Mouse (Mus musculus): Measurements from ENCODE around the gene Nr1i2. TPM values are rescaled to one million over a fixed set of nuclear protein-coding genes. Genes with fewer than 3 reads are reported as not detected.

The Nr1i2 gene
- total and polyA plus RNA-seq, 3 experiments: not detected

DNA sequence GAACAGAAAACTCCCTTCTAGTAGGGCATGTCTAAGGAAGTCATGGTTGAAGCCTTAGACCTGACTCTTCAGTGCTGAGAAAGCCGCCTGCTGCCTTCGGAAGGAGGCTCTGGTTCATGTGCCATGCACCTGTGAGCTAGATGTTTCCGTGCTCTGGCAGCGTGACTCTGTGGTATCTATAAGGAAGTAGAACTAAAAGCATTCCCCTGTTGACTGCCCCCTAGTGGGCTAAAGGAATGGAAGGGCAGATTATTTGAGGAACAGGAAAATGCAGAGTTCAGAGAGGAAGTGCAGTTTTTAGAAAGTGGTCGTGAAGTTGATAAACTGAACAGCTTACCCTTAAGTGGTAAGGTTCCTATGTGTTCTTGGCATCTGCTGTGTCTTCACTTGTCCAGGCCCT is 54.9 kb downstream of the Nr1i2 start (continued):
- TF ChIP-seq CTCF (conservative IDR thresholded peaks at IDR 0.05 in 1 of 2, IDR thresholded peaks at IDR 0.05 in 1 of 2; ENCODE audit: low read depth in 2 of 2, low read length in 2 of 2) (peak; percentile 95 to 98), USF2 (conservative IDR thresholded peaks at IDR 0.05; ENCODE audit: low read depth, low read length) (no peak), ZNF384 (IDR thresholded peaks at IDR 0.05; ENCODE audit: low read depth, low read length) (peak; percentile 36; the same call in 1 of the 2 replicates), HCFC1 (IDR thresholded peaks at IDR 0.05; ENCODE audit: low read depth, low read length) (peak; percentile 71), MAZ (IDR thresholded peaks at IDR 0.05; ENCODE audit: low read depth, low read length) (0 out of 2 replicates have a peak, but pooled peaks have one; percentile 30), RCOR1 (conservative IDR thresholded peaks at IDR 0.05; ENCODE audit: low read depth, low read length) (peak; percentile 95), ZKSCAN1 (IDR thresholded peaks at IDR 0.05; ENCODE audit: borderline replicate concordance, low read depth, low read length) (no peak), TCF12 (IDR thresholded peaks at IDR 0.05; ENCODE audit: low read depth, low read length) (peak; percentile 88), IRF4 (IDR thresholded peaks at IDR 0.05; ENCODE audit: low read depth, low read length) (peak; percentile 81), E2F4 (IDR thresholded peaks at IDR 0.05; ENCODE audit: insufficient replicate concordance, low read depth, low read length) (no peak), USF1 (IDR thresholded peaks at IDR 0.05; ENCODE audit: low read depth, low read length) (no peak; the same call in 1 of the 2 replicates), MAX (IDR thresholded peaks at IDR 0.05; ENCODE audit: low read length) (peak; percentile 98)

- H3K4me2 ChIP-seq (ENCODE audit: insufficient read depth, low read depth, poor library complexity, severe bottlenecking): no peak overlapping the region
- no peak for TF ChIP-seq CHD1 (IDR thresholded peaks at IDR 0.05; ENCODE audit: low read depth, low read length)
- TF ChIP-seq POLR2A (IDR thresholded peaks at IDR 0.05; ENCODE audit: low read depth, low read length): no peak
- TF ChIP-seq USF2 (conservative IDR thresholded peaks at IDR 0.05; ENCODE audit: low read depth, low read length): no peak
- no peak for TF ChIP-seq MAZ (IDR thresholded peaks at IDR 0.05; ENCODE audit: low read depth, low read length)
- no peak for TF ChIP-seq ZNF384 (IDR thresholded peaks at IDR 0.05; ENCODE audit: low read depth, low read length)
- no peak for TF ChIP-seq RAD21 (IDR thresholded peaks at IDR 0.05; ENCODE audit: low read depth, low read length)
- no peak for TF ChIP-seq JUN (IDR thresholded peaks at IDR 0.05; ENCODE audit: insufficient read depth, low read depth, low read length)
- TF ChIP-seq SMC3 (IDR thresholded peaks at IDR 0.05; ENCODE audit: low read depth, low read length): no peak
- TF ChIP-seq IRF4 (IDR thresholded peaks at IDR 0.05; ENCODE audit: low read depth, low read length): no peak
- TF ChIP-seq KAT2A (IDR thresholded peaks at IDR 0.05; ENCODE audit: insufficient replicate concordance, low read length): no peak
- TF ChIP-seq MEF2A (IDR thresholded peaks at IDR 0.05; ENCODE audit: borderline replicate concordance, low read depth, low read length): no peak
- no peak for TF ChIP-seq POLR2AphosphoS2 (IDR thresholded peaks at IDR 0.05; ENCODE audit: low read depth, low read length)
- TF ChIP-seq JUND (conservative IDR thresholded peaks at IDR 0.05; ENCODE audit: low read depth, low read length): no peak
- TF ChIP-seq MAX (IDR thresholded peaks at IDR 0.05; ENCODE audit: low read length): no peak
- no peak for TF ChIP-seq EP300 (IDR thresholded peaks at IDR 0.05; ENCODE audit: low read length)
- TF ChIP-seq SIN3A (IDR thresholded peaks at IDR 0.05; ENCODE audit: low read length): no peak
- peaks cover 14 to 46% of the 10 kb centered on the region in 2 experiments for H3K36me3 ChIP-seq (replicated peaks in 1 of 2; ENCODE audit: control insufficient read depth in 1 of 2, insufficient read depth in 1 of 2, low read length in 1 of 2)
- dilution Hi-C loops (cut with MboI; ENCODE audit: extremely low pct_ligation_motif_present, extremely low pct_unique_long_range_greater_than_20kb, low sequenced_read_pairs): no loop called here
- H3K27ac ChIP-seq (ENCODE audit: insufficient read depth, low read depth): no peak overlapping the region
- in situ Hi-C loops (cut with MboI; ENCODE audit: low pct_ligation_motif_present, low pct_unique_long_range_greater_than_20kb, low sequenced_read_pairs): no loop called here
- H3K27me3 ChIP-seq (replicated peaks): no peaks in the 10 kb centered on the region
- H3K4me3 ChIP-seq (replicated peaks in 1 of 3; ENCODE audit: low read depth in 2 of 3, low read length in 2 of 3, poor library complexity in 1 of 3): no peak overlapping the region
- peaks cover 10 to 32% of the 10 kb centered on the region in 2 experiments for H3K4me1 ChIP-seq (ENCODE audit: control insufficient read depth in 1 of 2, insufficient read depth in 2 of 2)
- no peaks in the 10 kb centered on the region for H3K79me2 ChIP-seq (replicated peaks; ENCODE audit: control insufficient read depth, extremely low read depth, insufficient read depth, poor library complexity, severe bottlenecking)
- H3K9ac ChIP-seq (ENCODE audit: insufficient read depth, low read depth): no peak overlapping the region
- DNase-seq (ENCODE audit: extremely low read depth): no peak
- no peaks in the 10 kb centered on the region for H3K9me3 ChIP-seq (replicated peaks; ENCODE audit: low read length)
These were observed 57.6 kb downstream of the Nr1i2 start for GRCm38 (mm10) chr16:38236936-38237585.

Measured in CH12.LX (cell line).